Mouse (Mus musculus) G1E (cell line): Measurements from ENCODE around the gene Rps10. TPM values are rescaled to one million over a fixed set of nuclear protein-coding genes. Genes with fewer than 3 reads are reported as not detected.

Source experiments
- ATAC-seq: 2 replicates; pipeline ENCODE4 v1.8.0; 2016; ENCODE audit warnings: mild to moderate bottlenecking; ENCODE audit not compliant: insufficient number of reproducible peaks, poor library complexity, low FRiP score, severe bottlenecking; ENCODE audit errors: extremely low read depth
- DNase-seq: peaks from one replicate; pipeline ENCODE4 v3.0.0; 2012; ENCODE audit warnings: low spot score
- H3K27me3 ChIP-seq: 2 replicates; pipeline ENCODE4 v1.6.1; 2012; ENCODE audit warnings: mild to moderate bottlenecking, low read length, inconsistent platforms; ENCODE audit not compliant: insufficient read depth
- H3K36me3 ChIP-seq: replicated peaks from 2 replicates; pipeline ENCODE3; 2012; ENCODE audit warnings: mild to moderate bottlenecking, inconsistent platforms
- H3K4me1 ChIP-seq: 2 replicates; pipeline ENCODE4 v1.6.1; 2012; ENCODE audit warnings: low read depth, low read length, inconsistent platforms, mixed read lengths; ENCODE audit not compliant: insufficient read depth
- H3K4me3 ChIP-seq: 2 replicates; pipeline ENCODE4 v1.5.1; 2012; ENCODE audit warnings: low read depth, mild to moderate bottlenecking, inconsistent platforms, low read length, moderate library complexity, mixed read lengths
- H3K9me3 ChIP-seq: replicated peaks from 2 replicates; pipeline ENCODE4 v1.6.1; 2012; ENCODE audit warnings: inconsistent platforms
- CTCF ChIP-seq: IDR thresholded peaks from 2 replicates; pipeline ENCODE4 v1.5.1; 2012; ENCODE audit warnings: low read depth, low read length, inconsistent platforms, mixed read lengths
- GATA1 ChIP-seq: IDR thresholded peaks from 2 replicates; pipeline ENCODE4 v1.6.1; 2012; ENCODE audit warnings: borderline replicate concordance, low read length, inconsistent platforms, mixed read lengths
- GATA2 ChIP-seq: IDR thresholded peaks from 2 replicates; pipeline ENCODE4 v1.6.1; 2012; ENCODE audit warnings: low read depth, low read length, inconsistent platforms, borderline replicate concordance
- POLR2AphosphoS5 ChIP-seq: IDR thresholded peaks from 2 replicates; pipeline ENCODE4 v1.6.1; 2012; ENCODE audit warnings: low read depth, low read length, inconsistent platforms; ENCODE audit not compliant: insufficient replicate concordance
- TAL1 ChIP-seq: conservative IDR thresholded peaks from 2 replicates; pipeline ENCODE4 v1.6.1; 2012; ENCODE audit warnings: low read depth, low read length, inconsistent platforms, mixed read lengths
- polyA plus RNA-seq: library from polyadenylated mRNA; stranded (reverse); fragments of >175 nt; gene quantifications from 2 replicates; pipeline ENCODE4 v1.2.3, GENCODE M21; 2012
- total RNA-seq, 2 experiments: library from RNA; stranded (forward) in 1 of 2; stranded (reverse) in 1 of 2; fragments of 200-1000 nt in 1 of 2; fragments of >200 nt in 1 of 2; fragmentation: Nextera tagmentation in 1 of 2; gene quantifications; 2 replicates each; pipeline ENCODE4 v1.2.3; 2014 to 2017

The Rps10 gene
- total and polyA plus RNA-seq, 3 experiments: 2,438 to 3,635 (median 2,816) TPM

GRCm38 (mm10) chr17:27591826-27592564 is 44.5 kb downstream of the Rps10 start:
- no peak for DNase-seq
- ATAC-seq: no peak

GRCm38 (mm10) chr17:27588231-27588630 is 48.2 kb downstream of the Rps10 start:
- peaks cover 91% of the 10 kb centered on the region for H3K36me3 ChIP-seq
- H3K27me3 ChIP-seq: no peaks in the 10 kb centered on the region
- TF ChIP-seq TAL1 (no peak), POLR2AphosphoS5 (no peak), GATA2 (no peak), CTCF (no peak), GATA1 (no peak)
- H3K9me3 ChIP-seq: no peaks in the 10 kb centered on the region
- H3K4me1 ChIP-seq: peaks cover 74% of the 10 kb centered on the region
- 0 out of 2 replicates have a peak, but pooled peaks have one; percentile 11 for ATAC-seq
- no peak overlapping the region; the same call in 1 of the 2 replicates for H3K4me3 ChIP-seq
- no peak for DNase-seq

More at GRCm38 (mm10) chr17:27591826-27592564, 44.5 kb downstream of the Rps10 start:
- no peak overlapping the region for H3K4me3 ChIP-seq
- no peaks in the 10 kb centered on the region for H3K9me3 ChIP-seq
- peaks cover 55% of the 10 kb centered on the region for H3K4me1 ChIP-seq
- TF ChIP-seq GATA2 (no peak), CTCF (no peak; the same call in 1 of the 2 replicates), TAL1 (no peak), POLR2AphosphoS5 (no peak), GATA1 (no peak)
- peaks cover 95% of the 10 kb centered on the region for H3K36me3 ChIP-seq
- H3K27me3 ChIP-seq: no peaks in the 10 kb centered on the region

DNA sequence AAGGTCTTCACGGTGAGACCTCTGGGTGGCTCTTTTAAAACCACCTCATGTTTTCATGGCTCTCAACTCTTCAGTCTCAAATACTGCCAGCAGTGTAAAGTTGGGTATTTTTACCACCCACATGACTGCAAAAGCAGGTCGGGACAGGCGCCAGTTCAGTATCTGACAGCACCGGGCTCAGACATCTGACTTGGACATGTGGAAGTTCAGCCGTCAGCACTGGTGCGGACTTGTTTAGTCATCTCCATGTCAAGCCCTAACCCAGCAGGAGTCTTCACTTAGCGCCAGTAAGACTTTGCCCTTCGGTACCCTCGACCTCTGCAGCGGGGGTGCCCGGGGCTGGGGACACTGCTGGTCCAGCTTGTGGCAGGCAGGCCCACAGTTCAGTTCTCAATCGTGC is 49.2 kb downstream of the Rps10 start:
- Histone ChIP-seq H3K4me3 (no peak overlapping the region), H3K4me1 (peaks cover 79% of the 10 kb centered on the region), H3K36me3 (peaks cover 92% of the 10 kb centered on the region), H3K9me3 (no peaks in the 10 kb centered on the region), H3K27me3 (no peaks in the 10 kb centered on the region)
- DNase-seq: no peak
- TF ChIP-seq CTCF: no peak
- no peak for TF ChIP-seq POLR2AphosphoS5
- no peak for TF ChIP-seq TAL1
- no peak for TF ChIP-seq GATA2
- TF ChIP-seq GATA1: no peak
- no peak for ATAC-seq

DNA sequence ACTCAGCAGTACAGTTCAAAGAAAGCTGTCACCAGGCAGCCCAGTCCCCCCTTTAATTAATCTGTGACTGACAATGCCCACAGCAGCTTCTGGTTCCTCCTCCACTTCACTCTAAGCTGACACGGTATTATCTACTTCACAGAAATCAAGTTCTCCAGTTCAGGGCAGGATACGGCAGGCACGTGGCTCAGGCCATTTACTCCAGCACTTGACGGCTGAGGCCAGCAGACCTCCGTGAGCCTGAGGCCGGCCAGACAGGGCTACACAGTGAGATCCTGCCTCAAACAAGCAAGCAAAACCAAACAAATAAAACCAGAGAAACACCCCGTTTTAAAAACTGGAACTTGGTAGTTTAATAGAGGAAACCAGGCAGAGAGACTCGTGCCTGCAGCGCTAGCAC is 49.8 kb downstream of the Rps10 start:
- H3K4me1 ChIP-seq: peaks cover 82% of the 10 kb centered on the region

GRCm38 (mm10) chr17:27583185-27583894 is 53.1 kb downstream of the Rps10 start:
- peak; percentile 79 for TF ChIP-seq TAL1
- TF ChIP-seq GATA2: no peak
- Histone ChIP-seq H3K27me3 (no peaks in the 10 kb centered on the region), H3K36me3 (peaks cover 92% of the 10 kb centered on the region), H3K9me3 (no peaks in the 10 kb centered on the region), H3K4me3 (peak overlapping the region; percentile 60), H3K4me1 (peaks cover 81% of the 10 kb centered on the region)
- peak; percentile 87 for DNase-seq
- peak; percentile 84 for ATAC-seq

More for the DNA sequence above, 49.8 kb downstream of the Rps10 start:
- no peak for TF ChIP-seq CTCF
- no peak for TF ChIP-seq GATA2
- no peak for TF ChIP-seq GATA1
- TF ChIP-seq TAL1: no peak
- no peak for TF ChIP-seq POLR2AphosphoS5
- ATAC-seq: no peak
- Histone ChIP-seq H3K4me3 (no peak overlapping the region), H3K27me3 (no peaks in the 10 kb centered on the region), H3K36me3 (peaks cover 93% of the 10 kb centered on the region), H3K9me3 (no peaks in the 10 kb centered on the region)
- DNase-seq: no peak

Other genes starting within 250 kb of the Rps10 start
- not detected in 2 replicates for gene Grm4, start 115.3 kb downstream of the Rps10 start, total RNA-seq (2014; fragmentation: Nextera tagmentation)
- gene Grm4, start 115.3 kb downstream of the Rps10 start, total RNA-seq (2017): 0.05 TPM in 1 of 2 replicates, not detected in the other
- gene Grm4, start 115.3 kb downstream of the Rps10 start, polyA plus RNA-seq: 0.02 TPM in 1 of 2 replicates, not detected in the other
- gene Hmga1, start 80.2 kb downstream of the Rps10 start, total RNA-seq (2014; fragmentation: Nextera tagmentation): 270 and 298 TPM in 2 replicates
- 123 and 131 TPM in 2 replicates for gene Hmga1, start 80.2 kb downstream of the Rps10 start, total RNA-seq (2017)
- gene Hmga1, start 80.2 kb downstream of the Rps10 start, polyA plus RNA-seq: 1,702 and 2,389 TPM in 2 replicates
- gene AI413582, start 70.9 kb downstream of the Rps10 start, total RNA-seq (2014; fragmentation: Nextera tagmentation): 78.2 and 85.2 TPM in 2 replicates
- gene AI413582, start 70.9 kb downstream of the Rps10 start, total RNA-seq (2017): 50.8 and 57.0 TPM in 2 replicates
- gene AI413582, start 70.9 kb downstream of the Rps10 start, polyA plus RNA-seq: 159 and 163 TPM in 2 replicates
- gene Nudt3, start 13.2 kb downstream of the Rps10 start, total RNA-seq (2014; fragmentation: Nextera tagmentation): 79.8 and 82.6 TPM in 2 replicates
- gene Nudt3, start 13.2 kb downstream of the Rps10 start, total RNA-seq (2017): 235 and 245 TPM in 2 replicates
- 140 and 157 TPM in 2 replicates for gene Nudt3, start 13.2 kb downstream of the Rps10 start, polyA plus RNA-seq
- gene RPS10-NUDT3, start 1.4 kb downstream of the Rps10 start, total RNA-seq (2014; fragmentation: Nextera tagmentation): not detected in 2 replicates
- not detected in 2 replicates for gene RPS10-NUDT3, start 1.4 kb downstream of the Rps10 start, total RNA-seq (2017)
- not detected in 2 replicates for gene RPS10-NUDT3, start 1.4 kb downstream of the Rps10 start, polyA plus RNA-seq
- gene Pacsin1, start 18.8 kb upstream of the Rps10 start, total RNA-seq (2014; fragmentation: Nextera tagmentation): not detected in 2 replicates
- 0.17 and 0.44 TPM in 2 replicates for gene Pacsin1, start 18.8 kb upstream of the Rps10 start, total RNA-seq (2017)
- not detected in 2 replicates for gene Pacsin1, start 18.8 kb upstream of the Rps10 start, polyA plus RNA-seq
- gene Spdef, start 92.3 kb upstream of the Rps10 start, total RNA-seq (2014; fragmentation: Nextera tagmentation): not detected in 2 replicates
- not detected in 2 replicates for gene Spdef, start 92.3 kb upstream of the Rps10 start, total RNA-seq (2017)
- gene Spdef, start 92.3 kb upstream of the Rps10 start, polyA plus RNA-seq: 0.02 TPM in 1 of 2 replicates, not detected in the other
- 84.4 and 87.4 TPM in 2 replicates for gene D17Wsu92e, start 184.0 kb upstream of the Rps10 start, total RNA-seq (2014; fragmentation: Nextera tagmentation)
- gene D17Wsu92e, start 184.0 kb upstream of the Rps10 start, total RNA-seq (2017): 61.6 and 65.3 TPM in 2 replicates
- gene D17Wsu92e, start 184.0 kb upstream of the Rps10 start, polyA plus RNA-seq: 58.6 and 60.2 TPM in 2 replicates
- gene Snrpc, start 201.5 kb upstream of the Rps10 start, total RNA-seq (2014; fragmentation: Nextera tagmentation): 121 and 158 TPM in 2 replicates
- gene Snrpc, start 201.5 kb upstream of the Rps10 start, total RNA-seq (2017): 127 and 147 TPM in 2 replicates
- gene Snrpc, start 201.5 kb upstream of the Rps10 start, polyA plus RNA-seq: 575 and 747 TPM in 2 replicates
- gene Uhrf1bp1, start 219.8 kb upstream of the Rps10 start, total RNA-seq (2014; fragmentation: Nextera tagmentation): 18.5 and 21.0 TPM in 2 replicates
- gene Uhrf1bp1, start 219.8 kb upstream of the Rps10 start, total RNA-seq (2017): 8.5 and 9.8 TPM in 2 replicates
- gene Uhrf1bp1, start 219.8 kb upstream of the Rps10 start, polyA plus RNA-seq: 21.3 and 31.5 TPM in 2 replicates